Mouse (Mus musculus): ENCODE results near the gene Dnaaf1.

The Dnaaf1 gene

GRCm38 (mm10) chr8:119574437-119575365 lies at the start of gene Dnaaf1, which contains the start of gene Hsdl1:
Gene Dnaaf1 (plus strand): TSS chr8:119575235.
Gene Hsdl1 (minus strand): TSS chr8:119575183.
- DNase-seq: peak; percentile 97

DNA sequence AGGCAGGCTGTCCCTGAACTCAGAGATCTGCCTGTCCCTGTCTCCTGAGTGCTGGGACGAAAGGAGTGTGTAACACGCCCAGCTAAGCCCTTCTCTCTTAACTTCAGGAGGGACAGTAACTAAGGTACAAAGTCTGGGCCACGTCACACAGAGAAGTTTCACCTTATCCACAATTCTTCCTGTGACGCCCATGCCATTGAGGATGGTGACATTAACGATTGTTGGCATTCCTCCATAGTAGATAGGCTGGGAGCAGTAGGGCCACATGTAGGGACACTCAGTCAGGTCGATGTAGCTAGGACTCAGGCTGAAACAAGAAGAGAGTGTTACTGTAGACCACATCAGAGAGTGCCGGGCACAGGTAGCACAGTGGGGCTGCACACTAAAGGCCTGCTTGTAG lies 46.3 kb upstream of the Dnaaf1 start:
- DNase-seq: no peak

DNA sequence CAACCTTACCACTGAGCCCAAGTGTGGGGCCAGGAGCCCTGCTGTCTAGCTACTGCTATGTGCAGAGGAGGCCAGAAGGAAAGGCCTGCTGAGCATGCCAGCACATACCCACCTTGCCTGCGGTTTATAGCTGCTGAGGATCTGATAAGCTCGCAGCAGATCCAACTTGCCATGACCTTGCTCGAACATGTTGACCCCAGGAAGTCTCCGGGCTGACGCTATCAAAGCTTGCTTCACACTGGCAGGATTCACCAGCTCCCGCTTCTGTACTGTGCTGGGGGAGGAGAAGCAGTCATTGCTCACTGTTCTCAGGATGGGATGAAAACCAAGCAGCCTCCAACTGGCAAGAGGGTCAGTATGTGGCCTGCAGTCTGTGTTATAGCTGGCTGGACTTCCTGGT lies 44.1 kb upstream of the Dnaaf1 start:
- DNase-seq: no peak

- no peak for DNase-seq
These were observed 43.6 kb upstream of the Dnaaf1 start for GRCm38 (mm10) chr8:119531397-119531796.

DNA sequence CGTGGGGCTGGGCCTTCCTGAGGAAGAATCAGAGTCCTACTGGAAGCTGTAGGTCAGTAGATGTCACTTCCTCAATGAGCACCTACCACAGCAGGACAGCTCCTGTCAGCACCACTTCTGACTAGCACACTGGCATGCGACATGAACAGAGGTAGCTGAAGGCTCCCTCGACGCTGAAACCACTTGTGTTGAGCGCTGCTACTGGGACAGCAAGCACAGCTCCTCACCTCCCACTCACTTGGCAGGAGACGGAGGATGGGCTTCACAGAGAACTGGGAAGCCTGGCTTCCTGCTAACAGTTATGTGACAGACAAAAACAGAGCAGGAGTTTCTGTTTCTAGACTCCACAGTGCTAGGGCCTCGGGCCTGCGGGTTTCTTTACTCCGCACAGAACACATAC lies 43.1 kb upstream of the Dnaaf1 start:
- no peak for DNase-seq

- DNase-seq: no peak
These were observed 30.4 kb upstream of the Dnaaf1 start for GRCm38 (mm10) chr8:119544606-119545005.

- DNase-seq: no peak
These were observed 29.9 kb upstream of the Dnaaf1 start for GRCm38 (mm10) chr8:119545180-119545579.

DNA sequence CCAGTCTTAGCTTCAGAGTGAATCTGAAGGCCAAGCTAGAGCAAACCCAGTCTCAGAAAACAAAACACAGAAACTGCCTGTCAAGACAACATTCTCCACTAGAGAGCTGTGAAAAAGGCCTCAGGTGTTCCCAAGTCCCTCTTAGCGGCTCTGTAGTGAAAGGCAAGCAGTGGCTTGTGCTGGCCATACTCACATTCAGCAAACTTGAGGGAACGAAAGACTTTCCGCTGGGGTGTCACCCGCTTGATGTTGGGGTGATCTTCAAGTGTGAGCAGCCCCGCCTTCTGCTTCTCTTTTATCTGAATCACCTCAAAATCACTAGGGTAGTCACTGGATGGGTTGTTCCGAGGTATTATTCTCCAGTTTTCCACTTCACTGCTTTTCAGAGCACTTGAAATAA lies 29.2 kb upstream of the Dnaaf1 start:
- DNase-seq: no peak

DNA sequence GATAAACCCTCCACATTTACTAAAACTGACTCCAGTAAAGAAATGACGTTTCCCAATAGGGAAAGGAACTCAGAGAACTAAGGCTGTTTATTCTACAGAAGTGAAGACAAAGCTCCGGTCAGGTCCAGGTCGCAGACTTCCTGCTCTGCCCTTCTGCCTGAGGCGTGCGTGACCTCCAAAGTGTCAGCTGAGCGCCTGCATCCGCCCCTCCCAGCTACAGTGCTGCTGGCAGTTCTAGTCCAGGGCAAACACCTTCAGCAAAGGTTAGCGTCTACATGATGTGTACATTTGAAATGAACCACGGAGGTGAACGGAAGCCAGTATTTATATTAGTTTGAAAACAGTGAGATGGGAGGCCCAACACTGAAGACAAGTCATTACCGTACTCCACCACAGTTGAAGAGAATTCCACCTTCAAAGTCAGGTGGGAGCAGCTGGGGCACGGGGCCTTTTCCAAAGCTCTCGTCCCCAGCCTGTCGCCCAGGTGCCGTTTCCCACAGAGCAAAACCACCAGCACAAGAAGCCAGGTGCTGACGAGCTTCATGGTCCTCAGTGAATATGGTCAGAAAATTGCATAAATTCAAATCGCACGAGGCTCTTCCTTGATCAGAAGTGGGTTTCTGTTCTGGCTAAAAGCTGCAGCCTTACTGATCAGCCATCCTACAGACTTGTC lies 27.9 kb upstream of the Dnaaf1 start:
- no peak for DNase-seq

DNA sequence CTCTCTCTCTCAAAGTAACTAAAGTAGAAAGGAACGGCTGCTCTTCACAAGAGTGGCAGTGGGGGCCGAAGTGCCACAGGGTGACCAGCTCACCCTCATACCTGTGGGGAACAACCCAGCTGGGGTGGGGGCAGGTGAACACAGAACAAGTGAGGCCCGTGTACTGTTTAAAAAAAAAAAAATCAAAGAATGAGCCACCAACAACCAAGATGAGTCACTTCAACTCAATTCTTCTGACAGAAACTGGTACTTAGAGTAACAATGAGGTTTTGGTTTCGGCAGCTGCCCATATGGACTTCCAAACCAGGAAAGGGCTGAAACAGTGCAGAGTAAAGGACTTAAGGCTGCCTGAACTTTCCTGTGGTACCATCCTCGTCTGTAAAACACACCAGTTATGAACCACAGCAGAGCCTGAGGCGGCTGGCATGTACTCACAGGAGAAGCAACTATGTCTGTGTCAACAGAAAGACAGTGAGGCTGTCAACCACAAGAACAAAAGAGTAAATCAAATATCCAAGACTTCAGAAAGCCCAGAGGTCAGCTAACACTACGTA lies 26.4 kb upstream of the Dnaaf1 start:
- no peak for DNase-seq

- no peak for DNase-seq
These were observed 22.1 kb upstream of the Dnaaf1 start for GRCm38 (mm10) chr8:119552967-119553366.

DNA sequence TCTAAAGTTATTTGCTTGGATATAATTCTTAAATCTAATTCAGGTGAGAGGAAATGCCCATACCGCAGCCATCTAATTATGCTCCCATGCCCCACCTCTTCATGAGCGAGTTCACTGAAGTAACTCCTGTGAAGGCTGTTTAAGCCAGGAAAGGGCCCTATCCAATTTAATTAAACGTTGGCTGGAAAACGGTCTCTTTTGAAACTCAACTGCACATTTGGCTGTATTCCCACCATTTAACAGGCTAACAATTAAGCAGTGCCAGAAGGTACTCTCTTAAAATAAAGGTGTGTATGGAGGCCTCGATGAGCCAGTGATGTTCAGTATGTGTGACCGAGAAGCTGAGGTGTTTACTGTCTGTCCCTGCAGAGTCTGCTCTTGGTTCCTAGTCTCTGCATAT lies 19.2 kb upstream of the Dnaaf1 start:
- DNase-seq: no peak

- DNase-seq: no peak
These were observed 17.9 kb upstream of the Dnaaf1 start for GRCm38 (mm10) chr8:119557132-119557531.

GRCm38 (mm10) chr8:119557821-119558602 lies 17.0 kb upstream of the Dnaaf1 start:
- peak in 1 of 2 experiments; percentile 19 for DNase-seq

DNA sequence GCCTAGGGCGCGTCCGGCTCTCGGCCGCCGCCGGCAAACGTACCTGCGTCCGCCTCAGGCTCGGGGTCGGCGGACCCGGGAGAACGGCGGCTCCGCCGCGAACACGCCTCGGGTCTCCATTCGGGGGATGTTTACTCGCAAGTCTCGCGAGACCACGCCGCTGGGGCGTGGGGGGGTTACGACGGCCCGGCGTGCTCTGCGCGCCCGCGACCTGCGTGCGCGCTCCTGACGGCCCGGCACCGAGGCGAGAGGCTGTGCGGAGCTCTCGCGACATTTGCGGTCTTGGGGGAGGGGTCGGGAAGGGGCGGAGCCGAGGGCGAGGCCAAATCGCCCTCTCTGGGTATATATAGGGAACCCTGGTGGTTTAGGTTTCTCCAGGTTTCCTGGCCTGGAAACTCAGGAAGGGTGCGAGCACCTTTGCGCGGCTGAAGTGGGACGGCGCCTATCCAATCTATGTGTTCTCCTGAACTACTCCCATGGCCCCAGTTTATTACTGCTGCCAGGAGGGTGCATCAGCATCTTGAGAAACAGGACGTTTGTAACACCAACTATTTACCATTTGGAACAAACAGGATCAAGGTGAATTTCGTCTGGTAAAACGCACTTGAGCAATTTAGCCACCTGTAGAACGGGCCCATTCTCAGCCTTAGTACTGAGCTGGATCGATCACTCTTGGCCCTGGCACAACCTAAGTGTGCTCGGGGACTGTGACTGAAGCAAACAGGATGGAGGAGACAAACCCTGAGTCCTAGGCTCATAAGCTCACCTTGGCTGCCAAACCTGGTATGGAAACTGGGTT lies 16.2 kb upstream of the Dnaaf1 start, which contains the start of gene Mbtps1:
Mbtps1 (minus strand) TSS at position 133 of the 799 bp plus-strand sequence.
- peak; percentile 99 to 100 for DNase-seq

GRCm38 (mm10) chr8:119559402-119559720 lies 15.7 kb upstream of the Dnaaf1 start:
- no peak for DNase-seq

GRCm38 (mm10) chr8:119563849-119564251 lies 11.2 kb upstream of the Dnaaf1 start:
- peak; percentile 65 to 68 for DNase-seq

DNA sequence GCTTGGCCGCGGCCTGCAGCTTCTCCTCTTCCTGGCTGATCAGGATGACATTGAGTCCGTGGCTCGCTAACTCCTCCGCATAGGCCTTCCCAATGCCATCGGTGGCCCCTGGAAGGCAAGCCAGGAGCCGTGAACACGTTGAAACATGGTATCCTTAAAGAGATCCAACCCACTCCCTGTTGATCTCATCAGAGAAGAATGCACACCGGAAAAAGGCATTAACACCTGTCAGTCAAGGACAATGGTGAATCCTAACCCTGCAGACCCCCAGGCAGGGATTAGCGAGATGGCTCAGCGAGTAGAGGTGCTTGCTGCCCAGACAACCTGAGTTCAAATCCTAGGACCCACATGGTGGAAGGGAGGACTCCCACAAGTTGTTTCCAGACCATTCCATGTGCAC lies 8.7 kb upstream of the Dnaaf1 start:
- DNase-seq: no peak

DNA sequence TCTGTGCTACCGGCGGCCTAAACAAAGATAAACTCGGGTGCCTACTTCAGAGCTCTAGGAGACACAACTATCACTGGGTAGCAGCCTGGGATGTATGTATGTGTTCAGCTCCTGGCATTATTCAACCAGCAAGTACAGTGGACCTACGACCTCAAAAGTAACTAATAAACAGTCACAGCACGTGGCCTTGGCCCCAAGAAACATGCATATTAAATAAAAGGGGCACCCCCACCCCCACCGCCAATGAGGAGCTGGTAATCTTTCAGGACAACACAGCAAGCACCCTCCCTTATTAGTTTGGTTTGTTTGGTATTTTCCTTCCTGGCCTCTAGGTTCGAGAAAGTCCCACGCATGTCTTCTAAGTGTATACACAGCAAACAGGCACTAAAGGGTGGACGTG lies 6.8 kb upstream of the Dnaaf1 start:
- no peak for DNase-seq

DNA sequence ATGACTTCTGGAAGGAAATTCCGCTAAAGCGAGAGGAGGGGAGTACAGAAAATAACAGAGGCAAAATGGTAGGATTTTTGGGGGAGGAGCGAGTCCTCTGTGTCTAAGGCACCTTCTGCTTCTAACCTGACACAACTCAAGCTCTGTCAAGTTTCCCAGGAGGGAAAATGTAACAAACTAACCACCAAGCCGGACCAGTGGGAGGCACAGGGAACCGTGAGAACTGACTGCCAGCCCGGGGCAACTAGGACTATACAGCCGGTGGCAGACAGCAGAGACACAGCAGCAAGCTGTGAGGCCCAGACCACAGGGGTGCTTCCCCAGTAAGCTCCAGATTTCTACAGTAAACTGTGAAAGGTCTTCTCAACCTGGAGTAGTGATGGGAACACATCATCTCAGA lies 6.1 kb upstream of the Dnaaf1 start:
- no peak for DNase-seq

GRCm38 (mm10) chr8:119569881-119570280 lies 5.2 kb upstream of the Dnaaf1 start:
- DNase-seq: no peak

DNA sequence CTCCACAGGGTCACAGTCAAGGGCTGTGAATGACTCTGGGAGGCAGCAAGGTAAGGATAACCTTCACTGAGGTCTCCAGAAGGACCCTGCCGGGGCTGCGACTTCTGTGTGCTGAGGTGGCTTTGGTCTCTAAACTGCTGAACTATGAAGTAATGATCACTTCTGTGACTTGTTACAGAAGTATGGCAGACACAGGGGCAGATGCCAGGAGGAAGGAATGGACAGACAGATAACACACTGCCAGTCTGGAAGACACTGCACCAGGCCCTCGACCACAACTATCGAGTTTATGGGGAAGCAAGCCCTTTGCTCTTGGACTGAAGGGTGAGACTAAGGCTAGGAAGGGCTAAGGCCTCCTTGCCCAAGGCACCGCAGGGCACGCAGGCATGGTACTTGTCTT lies 3.9 kb upstream of the Dnaaf1 start:
- no peak for DNase-seq

All from B cell, adult 2 months (primary cell).